Mouse (Mus musculus) forebrain, postnatal 0 days (tissue): ENCODE results near the gene Smarce1. TPM values are rescaled to one million over a fixed set of nuclear protein-coding genes. Genes with fewer than 3 reads are reported as not detected.
A peak's percentile ranks its signal among the peaks of the same experiment; 100 is the strongest.
"Not testable (repeated sequence)": the region's sequence is repeated elsewhere in the genome, so short reads cannot be mapped to it uniquely, and the experiment has no call there.

ENCODE experiments used
- ATAC-seq: fragments of 200-750 bp; cut with Nextera tagmentation; 2 replicates; pipeline ENCODE4 v1.8.0; 2017; ENCODE audit warnings: mild to moderate bottlenecking, moderate library complexity
- DNase-seq: peaks from one replicate; pipeline ENCODE4 v3.0.0-alpha.2; 2015
- H3K27ac ChIP-seq: fragments of 300-500 bp; sonication (generic); 2 replicates; pipeline ENCODE4 v1.5.1; 2014; ENCODE audit warnings: low read depth, mild to moderate bottlenecking, antibody characterized with exemption, low read length, moderate library complexity, mixed read lengths
- H3K27me3 ChIP-seq: fragments of 300-500 bp; sonication (generic); 2 replicates; pipeline ENCODE4 v1.6.1; 2014; ENCODE audit warnings: mild to moderate bottlenecking, low read length, mixed read lengths; ENCODE audit not compliant: insufficient read depth
- H3K36me3 ChIP-seq: fragments of 300-500 bp; sonication (generic); 2 replicates; pipeline ENCODE4 v1.6.1; 2014; ENCODE audit warnings: mild to moderate bottlenecking, moderate library complexity; ENCODE audit not compliant: insufficient read depth
- H3K4me1 ChIP-seq: fragments of 300-500 bp; sonication (generic); 2 replicates; pipeline ENCODE4 v1.6.1; 2014; ENCODE audit warnings: antibody characterized with exemption; ENCODE audit not compliant: insufficient read depth
- H3K4me2 ChIP-seq: fragments of 300-500 bp; sonication (generic); 2 replicates; pipeline ENCODE4 v1.6.1; 2014; ENCODE audit warnings: low read depth, mild to moderate bottlenecking, moderate library complexity
- H3K4me3 ChIP-seq: fragments of 300-500 bp; sonication (generic); 2 replicates; pipeline ENCODE4 v1.5.1; 2014; ENCODE audit warnings: low read depth, low read length, mixed read lengths
- H3K9ac ChIP-seq: fragments of 300-500 bp; sonication (generic); 2 replicates; pipeline ENCODE4 v1.6.1; 2014; ENCODE audit warnings: mild to moderate bottlenecking
- H3K9me3 ChIP-seq: fragments of 300-500 bp; sonication (generic); 2 replicates; pipeline ENCODE4 v1.6.1; 2016; ENCODE audit warnings: low read length
- CTCF ChIP-seq: sonication (generic); IDR thresholded peaks from 2 replicates; pipeline ENCODE4 v1.5.1; 2016; ENCODE audit warnings: antibody characterized with exemption, control low read depth, low read depth
- WGBS: fragments of 180-500 bp; shearing (Covaris S2); extraction: QIAGEN DNeasy Blood & Tissue Kit; methylation state at CpG from one replicate; pipeline ENCODE4 v1.1.7; 2014; 5-methylcytosine and 5-hydroxymethylcytosine counted together
- polyA plus RNA-seq: library from polyadenylated mRNA; unstranded; fragments of >200 nt; fragmentation: Nextera tagmentation; extraction: Ambion mirVana; gene quantifications from 2 replicates; pipeline ENCODE4 v1.2.1, GENCODE M21; 2015
- total RNA-seq: library from RNA; depleted of rRNA; stranded (reverse); fragments of >200 nt; gene quantifications from 2 replicates; pipeline ENCODE4 v1.2.3, GENCODE M21; 2014

Gene Smarce1
- total and polyA plus RNA-seq, 2 experiments from 2014 or later, result 156 to 228 TPM

- H3K27me3 ChIP-seq, result no peaks in the 10 kb centered on the region
- no peak for TF ChIP-seq CTCF
- H3K4me2 ChIP-seq, result no peak overlapping the region
- H3K4me1 ChIP-seq, result no peaks in the 10 kb centered on the region
- H3K4me3 ChIP-seq, result no peak overlapping the region
- H3K9me3 ChIP-seq, result no peaks in the 10 kb centered on the region
- H3K9ac ChIP-seq, result no peak overlapping the region
- no peak overlapping the region for H3K27ac ChIP-seq
- DNase-seq, result no peak
- H3K36me3 ChIP-seq, result no peaks in the 10 kb centered on the region
- no peak for ATAC-seq
- 94% methylated on average over 4 of the region's 4 CpGs for WGBS
These were observed 17.1 kb upstream of the Smarce1 start for GRCm38 (mm10) chr11:99247916-99248315.

GRCm38 (mm10) chr11:99244519-99244918, 13.7 kb upstream of the Smarce1 start:
- H3K4me1 ChIP-seq, H3K36me3 ChIP-seq, H3K27me3 ChIP-seq, H3K27ac ChIP-seq, H3K9me3 ChIP-seq, DNase-seq, ATAC-seq, H3K9ac ChIP-seq, H3K4me3 ChIP-seq: not testable (repeated sequence)
- peak overlapping the region; percentile 54; the same call in 1 of the 2 replicates for H3K4me2 ChIP-seq
- WGBS, result 49% methylated on average over 3 of the region's 3 CpGs

DNA sequence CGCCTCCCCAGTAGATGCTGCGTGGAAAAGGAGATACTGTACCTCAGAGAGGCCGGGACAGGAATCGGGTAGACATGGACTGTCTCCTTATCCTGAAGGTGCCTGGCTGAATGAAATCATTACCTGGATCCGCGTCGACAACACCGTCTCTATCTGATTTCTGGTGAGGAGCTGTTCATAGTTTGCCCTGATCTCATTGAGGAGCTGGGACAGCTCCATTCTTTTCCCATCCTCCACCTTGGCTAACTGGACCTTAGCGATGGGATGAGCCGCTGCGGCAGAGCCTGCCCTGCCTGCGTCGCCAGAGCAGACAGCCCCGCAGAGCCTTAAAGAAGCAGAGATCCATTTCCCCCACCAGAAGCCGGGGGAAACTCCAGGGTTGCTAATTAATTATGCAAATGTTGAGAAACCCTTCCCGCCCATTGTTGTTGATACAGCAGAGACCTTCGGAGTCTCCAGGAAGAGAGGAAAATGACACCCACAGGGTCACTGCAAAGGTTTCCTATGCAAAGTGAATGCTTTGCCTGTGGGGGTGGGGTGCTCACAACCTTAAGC, 13.1 kb upstream of the Smarce1 start, which contains the start of gene Krt222:
Gene Krt222 (minus strand): TSS at position 266 of the 555 bp plus-strand sequence.
- H3K4me2 ChIP-seq, result peak within 1 kb of the TSS; percentile 54
- no peaks in the 10 kb centered on the region for H3K9me3 ChIP-seq
- H3K27me3 ChIP-seq, result no peaks in the 10 kb centered on the region
- peak within 1 kb of the TSS; percentile 39 for H3K4me3 ChIP-seq
- WGBS, result 6% methylated on average over 17 of the region's 17 CpGs
- no peak for TF ChIP-seq CTCF
- peak within 1 kb of the TSS; percentile 57 for H3K27ac ChIP-seq
- DNase-seq, result peak; percentile 43
- H3K4me1 ChIP-seq, result no peaks in the 10 kb centered on the region
- peak within 1 kb of the TSS; percentile 53 for H3K9ac ChIP-seq
- no peaks in the 10 kb centered on the region for H3K36me3 ChIP-seq
- ATAC-seq, result peak; percentile 40; the same call in 1 of the 2 replicates

DNA sequence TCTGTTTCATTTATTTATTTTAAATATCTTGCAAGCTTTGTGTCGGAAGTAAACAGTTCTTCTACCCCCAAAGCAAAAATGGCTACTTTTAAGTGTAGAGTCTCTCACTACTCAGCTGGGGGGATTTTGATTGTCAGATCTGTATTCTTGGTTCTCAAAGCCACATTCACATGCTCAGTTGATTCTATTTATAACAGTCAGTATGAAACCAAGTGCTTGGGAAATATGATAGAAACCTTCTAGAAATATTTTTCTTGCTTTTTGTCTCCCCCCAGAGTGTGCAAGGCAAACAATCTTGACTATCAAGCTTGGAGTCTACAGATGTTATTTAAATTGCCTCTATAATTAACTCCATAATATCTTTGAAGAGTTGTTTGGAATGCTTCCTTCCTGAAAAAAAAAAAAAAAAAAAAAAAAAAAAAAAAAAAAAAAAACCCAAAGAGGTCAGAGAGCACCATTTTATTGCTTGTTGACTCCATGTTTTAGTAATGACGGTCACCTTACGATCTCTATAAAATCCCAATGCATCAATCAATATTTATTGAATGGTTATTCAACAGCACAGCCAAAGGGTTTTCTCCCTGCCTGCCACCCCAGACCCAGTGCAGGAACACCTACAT, 12.5 kb upstream of the Smarce1 start:
- H3K9me3 ChIP-seq, result no peaks in the 10 kb centered on the region
- WGBS, result 53% methylated on average over 3 of the region's 3 CpGs
- H3K36me3 ChIP-seq, result no peaks in the 10 kb centered on the region
- H3K9ac ChIP-seq, result peak overlapping the region; percentile 53
- TF ChIP-seq CTCF, result no peak
- H3K4me1 ChIP-seq, result no peaks in the 10 kb centered on the region
- H3K27ac ChIP-seq, result peak overlapping the region; percentile 57
- no peak for ATAC-seq
- H3K4me2 ChIP-seq, result peak overlapping the region; percentile 54
- peak overlapping the region; percentile 39 for H3K4me3 ChIP-seq
- H3K27me3 ChIP-seq, result no peaks in the 10 kb centered on the region
- DNase-seq, result no peak

GRCm38 (mm10) chr11:99242056-99242455, 11.2 kb upstream of the Smarce1 start:
- no peaks in the 10 kb centered on the region for H3K27me3 ChIP-seq
- H3K4me2 ChIP-seq, result no peak overlapping the region
- no peak overlapping the region for H3K9ac ChIP-seq
- 79% methylated on average over 5 of the region's 5 CpGs for WGBS
- no peaks in the 10 kb centered on the region for H3K9me3 ChIP-seq
- no peaks in the 10 kb centered on the region for H3K36me3 ChIP-seq
- no peak overlapping the region for H3K4me3 ChIP-seq
- DNase-seq (no peak), ATAC-seq (no peak)
- TF ChIP-seq CTCF, result no peak
- H3K27ac ChIP-seq, result no peak overlapping the region
- no peaks in the 10 kb centered on the region for H3K4me1 ChIP-seq

DNA sequence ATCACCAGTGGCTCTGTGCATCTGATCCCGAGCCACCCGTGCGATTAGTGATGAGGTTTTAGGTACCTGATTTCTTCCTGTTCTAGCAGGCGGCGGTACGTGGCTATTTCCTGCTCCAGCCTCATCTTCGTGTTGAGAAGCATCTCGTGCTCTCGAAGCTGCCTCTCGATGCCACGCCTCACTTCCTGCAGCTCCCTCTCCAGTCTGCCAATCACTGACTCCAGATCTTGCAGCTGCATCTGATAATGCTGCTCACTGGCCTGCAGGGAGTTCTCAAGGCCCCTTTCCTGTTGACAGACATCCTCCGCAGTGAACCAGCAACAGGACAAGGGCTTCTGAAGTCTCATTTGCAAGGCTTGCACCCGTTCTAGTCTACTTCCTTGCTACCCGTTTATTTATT, 7.7 kb upstream of the Smarce1 start:
- Histone ChIP-seq H3K9ac (no peak overlapping the region), H3K4me3 (no peak overlapping the region), H3K27ac (no peak overlapping the region), H3K4me2 (no peak overlapping the region), H3K4me1 (no peaks in the 10 kb centered on the region), H3K27me3 (no peaks in the 10 kb centered on the region), H3K9me3 (no peaks in the 10 kb centered on the region), H3K36me3 (no peaks in the 10 kb centered on the region)
- TF ChIP-seq CTCF, result no peak
- ATAC-seq (no peak), DNase-seq (no peak)
- 74% methylated on average over 14 of the region's 14 CpGs for WGBS

GRCm38 (mm10) chr11:99231049-99231816, 416 bp upstream of the Smarce1 start:
- H3K9me3 ChIP-seq, result no peaks in the 10 kb centered on the region
- TF ChIP-seq CTCF, result no peak
- peak overlapping the region; percentile 99 for H3K27ac ChIP-seq
- peak overlapping the region; percentile 100 for H3K9ac ChIP-seq
- peak overlapping the region; percentile 67 for H3K4me3 ChIP-seq
- peak overlapping the region; percentile 76 for H3K4me2 ChIP-seq
- 18% methylated on average over 15 of the region's 15 CpGs for WGBS
- peaks cover 6% of the 10 kb centered on the region; the same call in 1 of the 2 replicates for H3K4me1 ChIP-seq
- H3K36me3 ChIP-seq, result peaks cover 11% of the 10 kb centered on the region
- no peak for ATAC-seq
- H3K27me3 ChIP-seq, result no peaks in the 10 kb centered on the region
- DNase-seq, result no peak
